Mouse (Mus musculus): ENCODE measurements around the gene Pxmp4. TPM values are rescaled to one million over a fixed set of nuclear protein-coding genes. Genes with fewer than 3 reads are reported as not detected.

The Pxmp4 gene
- polyA plus RNA-seq, 1 experiment from 2014 or later = 21.4 TPM

DNA sequence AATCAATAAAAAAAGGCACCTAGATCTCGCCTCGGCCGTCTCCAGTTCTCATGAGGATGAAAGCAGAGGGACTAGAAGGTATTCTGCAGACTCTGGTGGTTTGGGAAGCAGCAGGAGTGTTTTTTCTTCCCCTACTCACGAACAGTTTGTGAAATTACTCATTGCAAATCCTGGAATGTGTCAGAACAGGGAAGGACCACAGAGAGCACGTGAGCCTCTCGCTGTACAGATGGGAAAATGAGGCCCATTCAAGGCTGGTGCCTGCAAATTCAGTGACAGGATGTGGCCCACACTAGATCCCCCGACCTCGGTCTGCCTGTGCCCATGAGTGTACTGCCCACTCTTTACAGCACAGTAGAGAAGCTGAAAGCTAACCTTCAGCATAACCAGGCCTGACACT lies 31.5 kb downstream of the Pxmp4 start:
- 74% methylated on average over 8 of the region's 8 CpGs for WGBS (ENCODE audit: insufficient replicate concordance)
- Histone ChIP-seq H3K4me3 (ENCODE audit: low read depth, low read length) (no peak overlapping the region), H3K4me1 (ENCODE audit: control insufficient read depth, insufficient read depth, low read length) (peaks cover 12% of the 10 kb centered on the region)

DNA sequence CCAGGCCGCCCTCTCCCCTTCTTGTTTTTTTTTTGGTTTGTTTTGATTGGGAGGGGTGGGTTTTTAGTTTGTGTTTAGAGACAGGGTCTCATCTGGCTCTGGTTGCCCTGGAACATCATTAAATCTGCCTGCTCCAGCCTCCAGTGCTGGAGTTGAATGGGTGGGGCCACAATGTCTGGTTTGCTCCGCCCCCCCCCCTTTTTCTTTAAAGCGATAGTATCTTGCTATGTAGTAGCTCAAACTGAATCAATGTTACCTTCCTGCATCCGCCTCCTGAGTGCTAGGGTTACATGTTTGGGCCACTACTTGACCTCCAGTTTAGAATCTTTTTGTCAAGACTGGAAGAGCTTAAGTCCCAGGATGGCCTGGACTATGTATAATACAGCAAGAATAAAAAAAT lies 32.2 kb downstream of the Pxmp4 start:
- peaks cover 17% of the 10 kb centered on the region for H3K4me1 ChIP-seq (ENCODE audit: control insufficient read depth, insufficient read depth, low read length)
- no peaks in the 10 kb centered on the region for H3K36me3 ChIP-seq (ENCODE audit: control insufficient read depth, insufficient read depth, low read length)
- 76% methylated on average over 4 of the region's 4 CpGs for WGBS (ENCODE audit: insufficient replicate concordance)
- H3K4me3 ChIP-seq (ENCODE audit: low read depth, low read length) = no peak overlapping the region
- H3K27me3 ChIP-seq (ENCODE audit: control insufficient read depth, insufficient read depth, low read length) = no peaks in the 10 kb centered on the region
- no peak overlapping the region for H3K9ac ChIP-seq (ENCODE audit: low read depth, low read length)
- ATAC-seq (replicated peaks; ENCODE audit: insufficient number of reproducible peaks, low FRiP score, low TSS enrichment) = no peak
- no peaks in the 10 kb centered on the region for H3K9me3 ChIP-seq (replicated peaks; ENCODE audit: control insufficient read depth, low read length)
- H3K4me2 ChIP-seq = no peak overlapping the region
- H3K27ac ChIP-seq (ENCODE audit: low read depth, low read length) = no peak overlapping the region

More for the DNA sequence above, 31.5 kb downstream of the Pxmp4 start:
- Histone ChIP-seq H3K9me3 (replicated peaks; ENCODE audit: control insufficient read depth, low read length) (no peaks in the 10 kb centered on the region), H3K36me3 (ENCODE audit: control insufficient read depth, insufficient read depth, low read length) (no peaks in the 10 kb centered on the region), H3K4me2 (no peak overlapping the region), H3K9ac (ENCODE audit: low read depth, low read length) (no peak overlapping the region), H3K27ac (ENCODE audit: low read depth, low read length) (no peak overlapping the region), H3K27me3 (ENCODE audit: control insufficient read depth, insufficient read depth, low read length) (no peaks in the 10 kb centered on the region)
- no peak for ATAC-seq (replicated peaks; ENCODE audit: insufficient number of reproducible peaks, low FRiP score, low TSS enrichment)

DNA sequence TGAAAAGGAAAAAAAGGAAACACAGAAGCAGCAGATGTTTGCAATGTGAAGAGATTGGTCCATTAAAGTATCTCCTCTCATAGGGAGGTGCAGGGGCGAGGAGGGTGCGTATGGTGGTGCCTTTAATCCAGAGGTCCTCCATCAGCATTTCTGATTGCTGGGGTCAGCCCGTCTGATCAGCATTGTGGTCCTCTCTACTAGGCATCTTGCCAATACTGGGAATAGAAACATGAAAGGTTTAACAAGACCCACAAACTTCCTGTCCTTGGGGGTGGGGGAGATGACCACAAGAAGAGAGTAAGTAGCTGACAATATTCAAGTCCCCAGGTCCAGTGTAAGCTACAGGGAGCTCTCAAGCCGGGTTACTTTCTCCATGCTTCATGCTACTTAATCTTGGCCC lies 32.8 kb downstream of the Pxmp4 start:
- 77% methylated on average over 4 of the region's 4 CpGs for WGBS (ENCODE audit: insufficient replicate concordance)
- H3K27me3 ChIP-seq (ENCODE audit: control insufficient read depth, insufficient read depth, low read length) = no peaks in the 10 kb centered on the region
- H3K4me2 ChIP-seq = peak overlapping the region; percentile 83; the same call in 1 of the 2 replicates
- ATAC-seq (replicated peaks; ENCODE audit: insufficient number of reproducible peaks, low FRiP score, low TSS enrichment) = no peak
- no peak overlapping the region for H3K4me3 ChIP-seq (ENCODE audit: low read depth, low read length)
- H3K9ac ChIP-seq (ENCODE audit: low read depth, low read length) = no peak overlapping the region
- peaks cover 17% of the 10 kb centered on the region for H3K4me1 ChIP-seq (ENCODE audit: control insufficient read depth, insufficient read depth, low read length)
- H3K27ac ChIP-seq (ENCODE audit: low read depth, low read length) = no peak overlapping the region
- H3K36me3 ChIP-seq (ENCODE audit: control insufficient read depth, insufficient read depth, low read length) = no peaks in the 10 kb centered on the region
- H3K9me3 ChIP-seq (replicated peaks; ENCODE audit: control insufficient read depth, low read length) = no peaks in the 10 kb centered on the region

GRCm38 (mm10) chr2:154569836-154570286 lies 33.6 kb downstream of the Pxmp4 start, which contains the start of gene E2f1:
E2f1 (minus strand) TSS chr2:154569892.
- H3K4me1 ChIP-seq (ENCODE audit: control insufficient read depth, insufficient read depth, low read length) = peaks cover 17% of the 10 kb centered on the region
- H3K9ac ChIP-seq (ENCODE audit: low read depth, low read length) = peak within 1 kb of the TSS; percentile 82
- WGBS (ENCODE audit: insufficient replicate concordance) = under 1% methylated on average over 43 of the region's 44 CpGs

DNA sequence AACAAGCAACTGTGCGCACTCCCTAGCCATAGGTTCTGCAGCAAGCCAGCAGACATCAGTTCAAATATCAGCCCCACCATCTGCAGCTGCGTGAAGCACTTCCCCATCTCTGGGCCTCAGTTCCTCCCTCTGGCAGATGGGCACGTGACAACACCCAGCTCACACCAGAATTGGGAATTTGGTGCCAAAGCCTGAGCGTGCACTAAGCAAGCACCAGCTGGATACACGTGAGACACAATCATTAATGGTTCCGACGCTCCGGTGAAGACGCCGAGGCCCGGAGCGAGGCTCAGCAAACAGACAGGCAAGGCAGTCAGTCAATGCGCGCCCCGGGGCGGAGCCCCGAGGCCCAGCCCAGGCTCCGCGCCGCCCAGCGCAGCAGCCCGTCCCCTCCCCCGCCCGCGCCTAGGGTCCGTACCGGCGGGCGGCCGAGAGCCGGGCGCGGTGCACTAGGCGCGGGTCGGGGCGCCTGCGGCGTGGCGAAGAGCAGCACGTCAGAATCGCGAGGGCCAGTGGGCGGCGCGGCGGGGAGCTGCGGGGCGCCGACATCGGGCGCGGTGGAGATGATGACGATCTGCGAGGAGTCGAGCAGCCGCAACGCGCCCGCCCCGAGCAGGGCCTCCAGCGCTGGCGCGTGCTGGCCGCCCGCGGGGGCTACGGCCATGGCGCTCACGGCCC lies 34.3 kb downstream of the Pxmp4 start:
- Histone ChIP-seq H3K4me3 (ENCODE audit: low read depth, low read length) (peak overlapping the region; percentile 80), H3K9ac (ENCODE audit: low read depth, low read length) (peak overlapping the region; percentile 82), H3K4me1 (ENCODE audit: control insufficient read depth, insufficient read depth, low read length) (peaks cover 17% of the 10 kb centered on the region), H3K36me3 (ENCODE audit: control insufficient read depth, insufficient read depth, low read length) (0 out of 2 replicates have a peak, but pooled peaks cover 1% of the 10 kb centered on the region), H3K27me3 (ENCODE audit: control insufficient read depth, insufficient read depth, low read length) (no peaks in the 10 kb centered on the region), H3K9me3 (replicated peaks; ENCODE audit: control insufficient read depth, low read length) (no peaks in the 10 kb centered on the region), H3K27ac (ENCODE audit: low read depth, low read length) (peak overlapping the region; percentile 85), H3K4me2 (peak overlapping the region; percentile 83)
- peak; percentile 86 for ATAC-seq (replicated peaks; ENCODE audit: insufficient number of reproducible peaks, low FRiP score, low TSS enrichment)
- under 1% methylated on average over 48 of the region's 70 CpGs for WGBS (ENCODE audit: insufficient replicate concordance)

More at GRCm38 (mm10) chr2:154569836-154570286, 33.6 kb downstream of the Pxmp4 start, which contains the start of gene E2f1:
- H3K36me3 ChIP-seq (ENCODE audit: control insufficient read depth, insufficient read depth, low read length) = no peaks in the 10 kb centered on the region
- peak within 1 kb of the TSS; percentile 83 for H3K4me2 ChIP-seq
- H3K4me3 ChIP-seq (ENCODE audit: low read depth, low read length) = peak within 1 kb of the TSS; percentile 80
- no peaks in the 10 kb centered on the region for H3K9me3 ChIP-seq (replicated peaks; ENCODE audit: control insufficient read depth, low read length)
- H3K27me3 ChIP-seq (ENCODE audit: control insufficient read depth, insufficient read depth, low read length) = no peaks in the 10 kb centered on the region
- H3K27ac ChIP-seq (ENCODE audit: low read depth, low read length) = peak within 1 kb of the TSS; percentile 85
- peak; percentile 98 for ATAC-seq (replicated peaks; ENCODE audit: insufficient number of reproducible peaks, low FRiP score, low TSS enrichment)

DNA sequence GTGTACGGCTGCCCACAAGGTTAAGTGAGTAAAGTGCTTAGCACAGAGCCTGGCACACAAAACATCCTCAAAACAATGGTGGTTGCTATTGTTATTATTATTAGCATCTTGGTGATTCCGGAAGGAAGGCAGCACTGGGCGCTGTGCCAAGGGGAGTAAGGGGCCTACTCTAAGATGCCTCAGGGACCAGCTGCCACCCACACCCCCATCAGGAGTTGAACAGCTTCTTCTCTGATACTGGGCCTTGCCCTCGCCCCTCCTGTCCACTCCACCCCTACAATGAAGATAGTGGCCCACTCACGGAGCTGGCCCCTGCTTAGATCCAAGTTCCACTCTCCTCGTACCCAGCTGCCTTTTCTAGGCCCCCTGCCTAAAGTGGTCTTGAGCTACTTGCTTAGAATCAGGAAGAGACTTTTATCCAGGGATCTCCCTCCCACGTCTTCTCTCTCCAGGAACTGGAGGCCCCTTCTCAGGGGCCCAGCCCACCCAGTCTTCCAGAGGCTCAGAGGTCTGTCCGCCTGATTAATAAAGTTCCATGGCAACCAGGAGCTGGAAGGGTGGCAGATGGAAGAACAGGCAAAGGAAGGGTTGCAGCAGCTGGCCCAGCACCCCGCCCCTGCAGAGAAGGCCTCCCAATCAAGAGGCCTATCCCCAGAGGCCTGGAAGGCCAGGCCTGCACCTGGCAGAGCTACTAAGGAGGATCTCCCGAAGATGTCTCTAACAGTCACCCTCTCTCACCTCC lies 35.0 kb downstream of the Pxmp4 start:
- peaks cover 17% of the 10 kb centered on the region for H3K4me1 ChIP-seq (ENCODE audit: control insufficient read depth, insufficient read depth, low read length)
- H3K27me3 ChIP-seq (ENCODE audit: control insufficient read depth, insufficient read depth, low read length) = no peaks in the 10 kb centered on the region
- H3K4me3 ChIP-seq (ENCODE audit: low read depth, low read length) = peak overlapping the region; percentile 80
- peak overlapping the region; percentile 85 for H3K27ac ChIP-seq (ENCODE audit: low read depth, low read length)
- 20% methylated on average over 10 of the region's 10 CpGs for WGBS (ENCODE audit: insufficient replicate concordance)
- ATAC-seq (replicated peaks; ENCODE audit: insufficient number of reproducible peaks, low FRiP score, low TSS enrichment) = no peak
- H3K4me2 ChIP-seq = peak overlapping the region; percentile 83
- no peaks in the 10 kb centered on the region for H3K9me3 ChIP-seq (replicated peaks; ENCODE audit: control insufficient read depth, low read length)
- 0 out of 2 replicates have a peak, but pooled peaks cover 5% of the 10 kb centered on the region for H3K36me3 ChIP-seq (ENCODE audit: control insufficient read depth, insufficient read depth, low read length)
- H3K9ac ChIP-seq (ENCODE audit: low read depth, low read length) = peak overlapping the region; percentile 82

- no peak for ATAC-seq (replicated peaks; ENCODE audit: insufficient number of reproducible peaks, low FRiP score, low TSS enrichment)
- Histone ChIP-seq H3K27ac (ENCODE audit: low read depth, low read length) (peak overlapping the region; percentile 22; the same call in 1 of the 2 replicates), H3K27me3 (ENCODE audit: control insufficient read depth, insufficient read depth, low read length) (no peaks in the 10 kb centered on the region), H3K4me1 (ENCODE audit: control insufficient read depth, insufficient read depth, low read length) (peaks cover 17% of the 10 kb centered on the region), H3K4me3 (ENCODE audit: low read depth, low read length) (peak overlapping the region; percentile 80; the same call in 1 of the 2 replicates), H3K36me3 (ENCODE audit: control insufficient read depth, insufficient read depth, low read length) (0 out of 2 replicates have a peak, but pooled peaks cover 5% of the 10 kb centered on the region), H3K4me2 (peak overlapping the region; percentile 83), H3K9me3 (replicated peaks; ENCODE audit: control insufficient read depth, low read length) (no peaks in the 10 kb centered on the region), H3K9ac (ENCODE audit: low read depth, low read length) (no peak overlapping the region)
- WGBS (ENCODE audit: insufficient replicate concordance) = 80% methylated on average over 2 of the region's 2 CpGs
Observed at GRCm38 (mm10) chr2:154567766-154568165, 35.7 kb downstream of the Pxmp4 start.

GRCm38 (mm10) chr2:154566641-154567040 lies 36.9 kb downstream of the Pxmp4 start:
- Histone ChIP-seq H3K27ac (ENCODE audit: low read depth, low read length) (no peak overlapping the region), H3K9me3 (replicated peaks; ENCODE audit: control insufficient read depth, low read length) (no peaks in the 10 kb centered on the region)

More at GRCm38 (mm10) chr2:154566641-154567040, 36.9 kb downstream of the Pxmp4 start:
- ATAC-seq (replicated peaks; ENCODE audit: insufficient number of reproducible peaks, low FRiP score, low TSS enrichment) = no peak
- H3K27me3 ChIP-seq (ENCODE audit: control insufficient read depth, insufficient read depth, low read length) = no peaks in the 10 kb centered on the region
- H3K4me1 ChIP-seq (ENCODE audit: control insufficient read depth, insufficient read depth, low read length) = peaks cover 17% of the 10 kb centered on the region
- no peak overlapping the region for H3K4me3 ChIP-seq (ENCODE audit: low read depth, low read length)
- WGBS (ENCODE audit: insufficient replicate concordance) = 60% methylated on average over 8 of the region's 8 CpGs
- H3K9ac ChIP-seq (ENCODE audit: low read depth, low read length) = no peak overlapping the region
- H3K36me3 ChIP-seq (ENCODE audit: control insufficient read depth, insufficient read depth, low read length) = 0 out of 2 replicates have a peak, but pooled peaks cover 7% of the 10 kb centered on the region
- no peak overlapping the region for H3K4me2 ChIP-seq

Measured in heart, embryonic 11.5 days (tissue).